Mouse (Mus musculus) retina, postnatal 1 day (tissue): Measurements from ENCODE around the gene Mrps12.

Experiments used
- DNase-seq: peaks from one replicate; pipeline ENCODE4 v3.0.0-alpha.2; 2012

Gene Mrps12

GRCm38 (mm10) chr7:28741709-28742438 lies at the start of gene Mrps12, which contains the start of gene Sars2:
TSS of gene Mrps12 (minus strand) at chr7:28741820.
TSS of gene Sars2 (plus strand) at chr7:28741992.
- peak; percentile 100 for DNase-seq

GRCm38 (mm10) chr7:28790066-28790806 lies 48.6 kb upstream of the Mrps12 start:
- peak; percentile 65 for DNase-seq

GRCm38 (mm10) chr7:28789235-28789634 lies 47.6 kb upstream of the Mrps12 start:
- no peak for DNase-seq

- DNase-seq: no peak
Observed at GRCm38 (mm10) chr7:28788307-28789195, 46.9 kb upstream of the Mrps12 start, which contains the start of gene Rinl. TSS of gene Rinl (plus strand) at chr7:28788969.

GRCm38 (mm10) chr7:28787884-28788283 lies 46.3 kb upstream of the Mrps12 start:
- DNase-seq: no peak

GRCm38 (mm10) chr7:28785161-28785560 lies 43.5 kb upstream of the Mrps12 start:
- no peak for DNase-seq

GRCm38 (mm10) chr7:28781261-28781663 lies 39.6 kb upstream of the Mrps12 start:
- DNase-seq: no peak

GRCm38 (mm10) chr7:28780857-28781256 lies 39.2 kb upstream of the Mrps12 start:
- DNase-seq: peak; percentile 55

GRCm38 (mm10) chr7:28780067-28780658 lies 38.5 kb upstream of the Mrps12 start:
- peak; percentile 93 for DNase-seq

- no peak for DNase-seq
Observed at GRCm38 (mm10) chr7:28778825-28779224, 37.2 kb upstream of the Mrps12 start.

GRCm38 (mm10) chr7:28775129-28775528 lies 33.5 kb upstream of the Mrps12 start:
- DNase-seq: no peak

- DNase-seq: no peak
Observed at GRCm38 (mm10) chr7:28774164-28774563, 32.5 kb upstream of the Mrps12 start.

- DNase-seq: no peak
Observed at GRCm38 (mm10) chr7:28773163-28773562, 31.5 kb upstream of the Mrps12 start.

GRCm38 (mm10) chr7:28771867-28772266 lies 30.2 kb upstream of the Mrps12 start:
- DNase-seq: no peak

GRCm38 (mm10) chr7:28770309-28770708 lies 28.7 kb upstream of the Mrps12 start:
- no peak for DNase-seq

GRCm38 (mm10) chr7:28769414-28769958 lies 27.9 kb upstream of the Mrps12 start:
- DNase-seq: no peak

GRCm38 (mm10) chr7:28767462-28767965 lies 25.9 kb upstream of the Mrps12 start, which contains the start of gene Nfkbib:
TSS of gene Nfkbib (minus strand) at chr7:28767512.
- DNase-seq: peak; percentile 38

GRCm38 (mm10) chr7:28766910-28767309 lies 25.3 kb upstream of the Mrps12 start:
- DNase-seq: no peak

- peak; percentile 100 for DNase-seq
Observed at GRCm38 (mm10) chr7:28766173-28766879, 24.7 kb upstream of the Mrps12 start, which contains the start of gene Sirt2. TSS of gene Sirt2 (plus strand) at chr7:28766735.

- DNase-seq: no peak
Observed at GRCm38 (mm10) chr7:28765211-28765610, 23.6 kb upstream of the Mrps12 start.

GRCm38 (mm10) chr7:28761907-28762306 lies 20.3 kb upstream of the Mrps12 start:
- no peak for DNase-seq
